ENCODE assay signal across 11 mouse cellular contexts in the genomic region with DNA sequence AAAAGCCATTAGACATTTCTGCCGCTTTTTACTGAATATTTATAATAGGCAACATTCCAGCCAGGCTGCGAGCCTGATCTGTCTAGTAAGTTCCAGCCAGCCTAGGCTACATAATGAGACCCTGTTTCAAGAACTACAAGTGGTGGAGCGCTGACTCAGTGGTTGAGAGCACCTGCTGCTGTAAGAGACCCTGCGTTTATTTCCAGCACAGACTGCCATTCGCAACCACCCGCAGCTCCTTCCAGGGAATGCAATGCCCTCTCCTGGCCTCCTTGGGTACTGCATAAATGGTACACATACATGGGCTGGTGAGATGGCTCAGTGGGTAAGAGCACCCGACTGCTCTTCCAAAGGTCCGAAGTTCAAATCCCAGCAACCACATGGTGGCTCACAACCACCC. TPM values are rescaled to one million over a fixed set of nuclear protein-coding genes. Genes with fewer than 3 reads are reported as not detected.
DNase-seq lines count a peak whose midpoint lies in the region; ATAC-seq and TF ChIP-seq lines count a peak whose summit lies in the region.
"Had no signal": no experiment of that assay in that cellular context is flagged by ENCODE, and none has a peak within 500 bp of the region (broad histone marks: within the 10 kb centered on the region; RNA-seq: fewer than 3 reads in every experiment).

No protein-coding gene starts in this region.

- H3K27ac ChIP-seq in kidney, postnatal 0 days = no peak overlapping the region
- H3K27ac ChIP-seq in kidney, embryonic 14.5 days (ENCODE audit: low read depth, low read length) = no peak overlapping the region

- H3K4me3 ChIP-seq in kidney, postnatal 0 days (replicated peaks; ENCODE audit: low read depth, low read length) = no peak overlapping the region
- no peak overlapping the region for H3K4me3 ChIP-seq in kidney, embryonic 14.5 days (ENCODE audit: low read length)
- H3K4me3 ChIP-seq: stomach, embryonic 15.5 days had no signal

- H3K27me3 ChIP-seq in kidney, postnatal 0 days (ENCODE audit: insufficient read depth, low read length) = no peaks in the 10 kb centered on the region
- no peaks in the 10 kb centered on the region for H3K27me3 ChIP-seq in kidney, embryonic 14.5 days (ENCODE audit: control insufficient read depth, insufficient read depth, low read length)
- H3K27me3 ChIP-seq: stomach, embryonic 15.5 days had no signal

- H3K36me3 ChIP-seq in kidney, postnatal 0 days (ENCODE audit: insufficient read depth, low read length) = no peaks in the 10 kb centered on the region
- H3K36me3 ChIP-seq in kidney, embryonic 14.5 days (ENCODE audit: control insufficient read depth, insufficient read depth, low read length) = peaks cover 16% of the 10 kb centered on the region
- H3K36me3 ChIP-seq: stomach, embryonic 15.5 days had no signal

- 84% methylated on average over 8 of the region's 8 CpGs for WGBS in kidney, postnatal 0 days
- 92% methylated on average over 8 of the region's 8 CpGs for WGBS in kidney, embryonic 14.5 days

- DNase-seq in kidney, postnatal 0 days (ENCODE audit: low spot score) = no peak
- DNase-seq in 416B (ENCODE audit: low read depth) (peak; percentile 44), MN1 (ENCODE audit: low spot score) (no peak)
- peak; percentile 30 for DNase-seq in CD4-positive helper T cell, adult 2 months (ENCODE audit: low read depth, low spot score)
- no peak for DNase-seq in urinary bladder, adult 18-20 months (ENCODE audit: low spot score in 2 of 2)
- no peak for DNase-seq in left cerebral cortex, postnatal 14 days (ENCODE audit: low spot score in 2 of 2)
- DNase-seq: heart, adult 18-20 months; layer of hippocampus, adult 9-11 months had no signal

- intact Hi-C loops in left cerebral cortex, postnatal 14 days (cut with DNase I) = no loop called here

- no peak overlapping the region for H3K4me2 ChIP-seq in kidney, postnatal 0 days (ENCODE audit: low read length)
- no peak overlapping the region for H3K4me2 ChIP-seq in kidney, embryonic 14.5 days (replicated peaks; ENCODE audit: low read depth, low read length)
- H3K4me2 ChIP-seq: stomach, embryonic 15.5 days had no signal

- no peaks in the 10 kb centered on the region for H3K9me3 ChIP-seq in kidney, postnatal 0 days (replicated peaks; ENCODE audit: low read length)
- no peaks in the 10 kb centered on the region for H3K9me3 ChIP-seq in kidney, embryonic 14.5 days (ENCODE audit: control insufficient read depth, low read length)
- H3K9me3 ChIP-seq: stomach, embryonic 15.5 days had no signal

- TF ChIP-seq CTCF in kidney, postnatal 0 days (IDR thresholded peaks at IDR 0.05; ENCODE audit: low read depth) = peak; percentile 52

- H3K9ac ChIP-seq in kidney, postnatal 0 days (ENCODE audit: low read depth, low read length) = no peak overlapping the region
- no peak overlapping the region for H3K9ac ChIP-seq in kidney, embryonic 14.5 days (ENCODE audit: low read depth, low read length)
- H3K9ac ChIP-seq: stomach, embryonic 15.5 days had no signal

- 0 out of 2 replicates have a peak, but pooled peaks cover 5% of the 10 kb centered on the region for H3K4me1 ChIP-seq in kidney, postnatal 0 days (replicated peaks; ENCODE audit: insufficient read depth, low read length)
- 0 out of 2 replicates have a peak, but pooled peaks cover 4% of the 10 kb centered on the region for H3K4me1 ChIP-seq in kidney, embryonic 14.5 days (ENCODE audit: control insufficient read depth, insufficient read depth, low read length)

- ATAC-seq in kidney, postnatal 0 days (replicated peaks; ENCODE audit: low FRiP score, low read depth) = no peak
- no peak for ATAC-seq in kidney, embryonic 14.5 days (ENCODE audit: low FRiP score, low TSS enrichment)
- 0 out of 2 replicates have a peak, but pooled peaks have one; percentile 47 for ATAC-seq in erythroblast, adult 5-6 weeks (replicated peaks; ENCODE audit: low FRiP score, poor library complexity, severe bottlenecking)

RNA-seq across cellular contexts. Expression of a gene that starts 18.8 kb away (rescaled TPM):
- 60.3 and 60.7 TPM in 2 replicates for polyA plus RNA-seq in kidney, postnatal 0 days (2015; fragmentation: Nextera tagmentation; extraction: Ambion mirVana)
- polyA plus RNA-seq in kidney, embryonic 14.5 days (2014; fragmentation: Nextera tagmentation; extraction: Ambion mirVana) = 54.7 and 63.6 TPM in 2 replicates
- total RNA-seq in erythroblast, adult 5-6 weeks (2015; ENCODE audit: low replicate concordance) = 17.8 and 31.3 TPM in 2 replicates
- total RNA-seq in erythroblast, adult 5-6 weeks (2017; ENCODE audit: low replicate concordance) = 16.9 and 17.3 TPM in 2 replicates
- total RNA-seq in left cerebral cortex, postnatal 14 days (2021) = 100 to 1,000 TPM; 105 to 107 TPM

RNA-seq across cellular contexts. Expression of a gene that starts 18.9 kb away (rescaled TPM):
- 103 and 106 TPM in 2 replicates for polyA plus RNA-seq in kidney, postnatal 0 days (2015; fragmentation: Nextera tagmentation; extraction: Ambion mirVana)
- polyA plus RNA-seq in kidney, embryonic 14.5 days (2014; fragmentation: Nextera tagmentation; extraction: Ambion mirVana) = 225 and 229 TPM in 2 replicates
- total RNA-seq in erythroblast, adult 5-6 weeks (2015; ENCODE audit: low replicate concordance) = 16.3 and 25.5 TPM in 2 replicates
- 6.8 and 26.4 TPM in 2 replicates for total RNA-seq in erythroblast, adult 5-6 weeks (2017; ENCODE audit: low replicate concordance)
- 10 to 100 TPM; 90.2 to 93.2 TPM for total RNA-seq in left cerebral cortex, postnatal 14 days (2021)

Comparison
In these comparisons a context has a peak if more than half of its experiments do, and no peak if none do; other contexts are left out.
1. DNase-seq: peak in 416B (single experiment) and CD4-positive helper T cell, adult 2 months (single experiment); none in kidney, postnatal 0 days (single experiment), MN1 (single experiment), urinary bladder, adult 18-20 months (0 of 2) and left cerebral cortex, postnatal 14 days (0 of 2).